Mouse (Mus musculus) MEL (cell line): ENCODE data around the gene Rpl36a-ps1.

ENCODE experiments used
- CHD1 ChIP-seq: IDR thresholded peaks from 2 replicates; pipeline ENCODE4 v1.6.1; 2012; ENCODE audit warnings: low read depth, mild to moderate bottlenecking, inconsistent platforms, low read length, improper control_type of control experiment
- CTCF ChIP-seq, 3 experiments: IDR thresholded peaks in 2 of 3; conservative IDR thresholded peaks in 1 of 3; 2 replicates each; pipeline ENCODE4 v1.5.1; 2011 to 2012; ENCODE audit warnings: low read length in 3 of 3, low read depth in 2 of 3, mild to moderate bottlenecking in 2 of 3, improper control_type of control experiment in 1 of 3, inconsistent platforms in 1 of 3, mixed read lengths in 1 of 3, moderate library complexity in 1 of 3; ENCODE audit not compliant: control insufficient read depth in 1 of 3, insufficient read depth in 1 of 3, poor library complexity in 1 of 3, severe bottlenecking in 1 of 3
- GABPA ChIP-seq: IDR thresholded peaks from 2 replicates; pipeline ENCODE4 v1.6.1; 2012; ENCODE audit warnings: low read depth, mild to moderate bottlenecking, inconsistent platforms, low read length, improper control_type of control experiment, moderate library complexity
- GATA1 ChIP-seq: IDR thresholded peaks from 2 replicates; pipeline ENCODE4 v1.6.1; 2011; ENCODE audit warnings: low read depth, low read length, improper control_type of control experiment
- NRF1 ChIP-seq: IDR thresholded peaks from 2 replicates; pipeline ENCODE4 v1.6.1; 2014; ENCODE audit warnings: low read depth, mild to moderate bottlenecking, inconsistent platforms, low read length, improper control_type of control experiment, moderate library complexity; ENCODE audit not compliant: poor library complexity, insufficient read depth, severe bottlenecking
- TAL1 ChIP-seq: IDR thresholded peaks from 2 replicates; pipeline ENCODE4 v1.6.1; 2012; ENCODE audit warnings: mild to moderate bottlenecking, inconsistent platforms, low read length, moderate library complexity, mixed read lengths

- no peak for TF ChIP-seq CTCF (IDR thresholded peaks at IDR 0.05 in 2 of 3, conservative IDR thresholded peaks at IDR 0.05 in 1 of 3; ENCODE audit: control insufficient read depth in 1 of 3, insufficient read depth in 1 of 3, low read depth in 2 of 3, low read length in 3 of 3, poor library complexity in 1 of 3, severe bottlenecking in 1 of 3)
- TF ChIP-seq GATA1, result no peak
- TF ChIP-seq GABPA, result no peak
- TF ChIP-seq TAL1, result no peak
- no peak for TF ChIP-seq NRF1
- TF ChIP-seq CHD1, result no peak
Measured at GRCm38 (mm10) chr14:99019136-99019808, 25.2 kb upstream of the Rpl36a-ps1 start.
